Mouse (Mus musculus): ENCODE data around the gene Hipk2.

Hipk2 gene

DNA sequence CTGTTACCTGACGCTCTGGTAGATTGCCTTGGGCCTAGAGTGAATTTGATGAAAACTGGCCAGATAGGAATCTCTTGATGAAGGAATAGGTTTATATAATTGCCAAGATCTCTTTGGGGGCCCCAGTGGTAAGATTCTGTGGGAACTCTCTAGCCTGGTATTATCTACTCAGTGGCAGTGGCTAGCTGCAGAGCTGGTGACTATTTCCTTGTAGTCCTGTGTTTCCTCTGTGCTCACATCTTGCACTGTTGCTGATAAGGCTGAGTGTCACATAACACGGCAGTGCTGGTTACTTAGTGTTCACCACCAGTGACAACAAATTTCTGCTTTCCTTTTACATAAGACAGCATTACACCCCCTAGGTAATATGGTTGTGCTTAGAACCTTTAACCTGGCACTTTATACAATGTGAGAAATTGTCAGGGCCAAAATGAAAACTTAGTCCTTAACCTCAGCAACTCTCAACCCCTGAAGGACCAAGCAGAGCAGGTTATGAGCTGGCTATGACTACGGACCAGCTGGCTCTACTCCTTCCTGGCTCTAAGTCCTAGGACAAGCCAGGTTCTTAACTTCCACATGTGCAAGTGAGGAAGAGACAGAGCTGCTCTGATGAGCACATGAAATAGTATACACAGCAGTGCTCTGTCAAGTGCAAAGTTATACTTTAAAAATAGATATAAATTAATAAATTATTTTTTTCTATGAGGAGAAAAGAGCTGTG, 80.7 kb downstream of the Hipk2 start:
- DNase-seq (ENCODE audit: low spot score in 2 of 2) = no peak

DNA sequence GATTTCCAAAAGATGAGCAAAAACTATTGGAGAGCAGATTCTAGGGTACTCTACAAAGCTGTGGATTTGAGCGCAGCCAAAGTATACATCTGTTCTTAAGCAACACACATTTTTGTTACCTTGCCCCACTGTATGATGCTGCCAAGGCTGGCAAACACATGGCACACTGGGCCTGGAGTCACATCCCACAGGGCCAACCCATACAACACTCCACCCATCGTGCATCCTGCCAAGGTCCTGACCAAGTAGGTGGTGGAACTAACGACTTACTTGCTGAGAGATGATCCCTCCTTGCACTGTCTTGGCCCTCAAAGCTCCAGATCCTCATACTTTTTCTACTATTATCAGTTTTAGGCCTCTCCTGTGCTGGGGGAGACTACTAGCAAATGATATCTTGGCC, 83.0 kb downstream of the Hipk2 start:
- no peak for DNase-seq (ENCODE audit: low spot score in 2 of 2)

GRCm38 (mm10) chr6:38789221-38789810, 86.6 kb downstream of the Hipk2 start:
- no peak for DNase-seq (ENCODE audit: low spot score in 2 of 2)

GRCm38 (mm10) chr6:38787811-38788509, 88.0 kb downstream of the Hipk2 start:
- peak; percentile 31 to 58 for DNase-seq (ENCODE audit: low spot score in 2 of 2)

- no peak for DNase-seq (ENCODE audit: low spot score in 2 of 2)
Measured at GRCm38 (mm10) chr6:38787134-38787533, 88.8 kb downstream of the Hipk2 start.

GRCm38 (mm10) chr6:38785747-38786146, 90.2 kb downstream of the Hipk2 start:
- peak in 1 of 2 experiments; percentile 38 for DNase-seq (ENCODE audit: low spot score in 2 of 2)

DNA sequence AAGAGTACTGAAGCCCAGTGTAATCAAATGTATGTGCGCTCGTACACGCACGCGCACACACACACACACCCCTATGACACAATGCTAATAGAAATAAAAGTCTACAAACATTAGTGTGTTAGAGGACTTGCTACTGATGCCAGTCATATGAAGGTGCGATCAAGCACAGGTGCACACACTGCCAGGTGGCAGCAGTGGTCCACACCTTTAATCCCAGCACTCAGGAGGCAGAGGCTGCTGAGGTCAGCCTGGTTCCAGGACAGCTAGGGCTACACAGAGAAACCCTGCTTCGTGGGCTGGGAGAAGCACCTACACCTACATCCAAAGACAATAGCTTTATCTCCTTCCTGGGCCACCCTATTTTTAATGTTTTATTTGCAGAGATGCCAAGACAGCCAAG, 96.6 kb downstream of the Hipk2 start:
- DNase-seq (ENCODE audit: low spot score in 2 of 2) = no peak

DNA sequence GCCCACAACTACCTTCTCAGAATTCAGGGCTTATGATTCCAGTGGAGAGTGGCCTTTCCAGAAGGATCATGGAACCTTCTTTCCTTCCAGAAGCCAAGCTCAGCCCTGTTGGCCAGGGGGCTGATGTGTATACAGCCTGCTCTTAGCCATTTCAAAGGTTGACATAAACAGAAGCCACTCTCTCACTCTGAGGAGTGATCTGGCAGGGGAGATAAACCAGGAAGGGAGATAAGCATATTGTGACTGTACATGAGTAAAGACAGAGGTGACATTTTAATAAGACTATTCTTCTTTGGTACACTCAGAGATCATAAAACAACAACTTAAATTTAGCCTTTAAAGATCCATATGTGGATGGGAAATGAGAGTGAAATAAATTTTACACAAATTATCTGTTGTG, 97.1 kb downstream of the Hipk2 start:
- no peak for DNase-seq (ENCODE audit: low spot score in 2 of 2)

DNA sequence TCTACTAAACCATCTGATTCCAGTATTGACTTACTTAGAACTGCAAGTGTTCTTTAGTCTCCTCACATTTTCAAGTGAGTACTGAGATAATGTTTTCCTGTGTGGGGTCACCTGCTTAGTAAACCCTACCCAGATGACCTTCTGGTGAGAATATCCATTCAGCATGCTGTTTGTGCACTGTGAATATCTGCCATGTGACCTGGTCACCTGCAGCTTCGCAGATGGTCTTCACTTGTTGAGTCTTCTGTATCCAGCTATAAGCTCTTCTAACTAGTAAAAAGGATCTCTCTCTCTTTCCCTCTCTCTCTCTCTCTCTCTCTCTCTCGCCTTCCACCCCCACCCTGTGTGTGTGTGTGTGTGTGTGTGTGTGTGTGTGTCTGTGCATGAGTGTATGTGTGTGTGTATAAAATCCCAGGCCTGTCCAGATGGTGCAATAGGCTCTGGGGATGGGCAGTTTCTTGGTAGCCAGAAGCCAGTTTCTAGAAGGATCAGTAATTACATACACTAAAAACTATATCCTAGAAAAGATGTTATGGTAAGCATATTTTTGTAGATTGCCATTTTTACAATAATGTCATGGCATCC, 99.9 kb downstream of the Hipk2 start:
- DNase-seq (ENCODE audit: low spot score in 2 of 2) = no peak

DNA sequence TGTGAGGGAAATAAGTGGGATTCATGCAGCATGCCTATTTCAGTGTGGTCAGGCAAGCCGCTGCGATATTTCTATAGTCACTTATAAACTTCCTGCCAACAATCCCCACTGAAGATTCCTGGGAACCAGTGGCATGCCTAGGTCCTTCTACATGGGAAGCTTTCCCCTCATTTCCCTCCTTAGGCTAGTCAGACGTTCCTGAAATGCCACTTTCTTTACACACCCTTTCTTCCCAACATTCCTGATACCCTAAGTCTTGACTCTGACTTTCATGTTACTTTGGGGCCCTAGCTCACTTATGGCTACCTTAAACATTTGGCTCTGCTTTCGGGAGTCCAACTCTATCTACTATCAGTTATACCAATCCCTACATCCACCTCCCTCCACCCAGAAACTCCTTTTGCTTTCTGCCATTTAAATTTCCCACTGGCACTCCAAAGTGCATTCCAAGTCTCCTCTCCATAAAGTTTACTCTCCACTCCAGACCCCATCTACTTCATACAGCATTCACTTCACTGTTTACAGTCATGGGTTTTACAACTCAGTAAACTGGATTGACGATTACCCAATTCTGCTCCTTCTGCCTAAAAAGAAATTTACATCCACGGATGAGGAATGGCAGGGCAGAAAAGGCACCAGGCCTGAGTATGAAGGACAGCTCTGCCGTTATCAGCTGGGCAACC, 103.0 kb downstream of the Hipk2 start:
- no peak for DNase-seq (ENCODE audit: low spot score in 2 of 2)

DNA sequence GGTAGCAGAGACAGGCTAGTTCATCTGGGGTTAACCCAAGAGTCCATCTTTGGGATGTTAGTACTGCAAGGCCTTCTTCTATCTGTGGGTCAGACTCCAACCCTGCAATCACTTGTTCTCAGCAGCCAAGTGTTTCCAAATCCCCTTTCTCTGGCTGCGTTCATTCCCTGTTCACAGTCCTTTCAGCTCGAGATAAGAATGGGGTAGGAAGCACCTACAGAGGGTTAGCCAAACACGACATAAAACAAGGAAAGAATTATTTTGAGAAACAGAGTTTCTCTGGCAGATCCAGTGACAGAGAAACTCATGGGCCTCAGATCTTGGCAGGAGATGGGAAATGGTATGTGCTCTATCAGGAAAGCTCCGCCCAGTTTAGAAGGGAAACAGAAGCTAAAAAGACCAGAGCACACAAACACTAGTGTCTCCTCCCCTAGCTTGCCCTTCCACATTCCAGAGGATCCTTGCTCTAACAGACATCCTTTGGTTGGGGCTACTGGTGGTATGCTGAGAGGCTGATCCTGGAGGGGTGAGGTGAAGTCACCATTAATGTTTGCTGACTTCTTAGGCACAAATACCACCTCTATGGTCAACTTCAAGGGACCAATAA, 104.8 kb downstream of the Hipk2 start:
- no peak for DNase-seq (ENCODE audit: low spot score in 2 of 2)

DNA sequence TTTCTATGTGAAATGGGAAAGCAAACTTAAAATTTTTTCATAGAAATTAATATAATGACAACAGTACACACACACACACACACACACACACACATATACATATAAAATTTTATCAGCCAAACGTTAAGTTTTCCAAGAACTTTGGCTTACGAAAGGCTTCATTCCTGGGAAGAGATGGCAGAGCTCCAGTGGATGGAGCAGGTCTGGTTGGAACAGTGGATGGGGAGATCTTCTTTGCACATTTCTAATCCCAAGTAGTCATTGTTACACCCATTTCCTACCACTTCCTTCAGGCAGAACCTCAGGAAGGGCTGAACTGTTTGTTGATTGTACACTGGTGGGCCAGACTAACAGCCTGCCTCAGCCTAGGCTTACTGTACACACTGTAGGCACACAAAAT, 106.3 kb downstream of the Hipk2 start:
- DNase-seq (ENCODE audit: low spot score in 2 of 2) = no peak

DNA sequence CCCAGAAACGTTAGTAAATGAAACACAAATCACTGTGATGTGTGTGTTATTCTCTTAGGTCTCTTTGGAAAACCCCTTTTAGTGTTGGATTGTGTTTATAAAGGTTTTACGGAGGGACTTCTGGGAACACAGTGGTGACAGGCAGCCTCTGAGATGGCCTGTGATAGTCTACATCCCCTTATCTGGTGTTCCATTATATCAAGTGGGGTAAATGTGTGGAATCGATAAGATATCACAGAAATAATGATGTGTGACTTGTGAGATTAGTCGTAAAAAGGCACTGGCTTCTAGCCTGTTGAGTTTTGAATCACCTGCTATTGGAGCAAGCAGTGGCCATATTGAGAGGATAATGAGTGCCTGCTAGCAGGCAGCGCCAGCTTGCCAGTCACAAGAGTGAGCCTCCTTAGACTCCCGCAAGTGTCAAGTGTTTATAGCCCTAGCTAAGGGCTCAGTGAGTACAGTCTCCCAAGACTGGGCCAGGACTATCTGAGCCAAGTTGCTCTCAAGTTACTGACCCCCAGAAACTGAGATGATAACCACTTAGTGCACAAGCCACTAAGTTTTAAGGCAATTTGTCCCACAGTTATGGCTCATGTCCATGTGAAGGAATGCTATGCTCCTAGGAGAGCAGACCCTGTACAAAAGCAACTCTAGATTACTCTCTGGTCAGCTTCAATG, 113.2 kb downstream of the Hipk2 start:
- DNase-seq (ENCODE audit: low spot score in 2 of 2) = no peak

GRCm38 (mm10) chr6:38762006-38762405, 114.0 kb downstream of the Hipk2 start:
- no peak for DNase-seq (ENCODE audit: low spot score in 2 of 2)

DNA sequence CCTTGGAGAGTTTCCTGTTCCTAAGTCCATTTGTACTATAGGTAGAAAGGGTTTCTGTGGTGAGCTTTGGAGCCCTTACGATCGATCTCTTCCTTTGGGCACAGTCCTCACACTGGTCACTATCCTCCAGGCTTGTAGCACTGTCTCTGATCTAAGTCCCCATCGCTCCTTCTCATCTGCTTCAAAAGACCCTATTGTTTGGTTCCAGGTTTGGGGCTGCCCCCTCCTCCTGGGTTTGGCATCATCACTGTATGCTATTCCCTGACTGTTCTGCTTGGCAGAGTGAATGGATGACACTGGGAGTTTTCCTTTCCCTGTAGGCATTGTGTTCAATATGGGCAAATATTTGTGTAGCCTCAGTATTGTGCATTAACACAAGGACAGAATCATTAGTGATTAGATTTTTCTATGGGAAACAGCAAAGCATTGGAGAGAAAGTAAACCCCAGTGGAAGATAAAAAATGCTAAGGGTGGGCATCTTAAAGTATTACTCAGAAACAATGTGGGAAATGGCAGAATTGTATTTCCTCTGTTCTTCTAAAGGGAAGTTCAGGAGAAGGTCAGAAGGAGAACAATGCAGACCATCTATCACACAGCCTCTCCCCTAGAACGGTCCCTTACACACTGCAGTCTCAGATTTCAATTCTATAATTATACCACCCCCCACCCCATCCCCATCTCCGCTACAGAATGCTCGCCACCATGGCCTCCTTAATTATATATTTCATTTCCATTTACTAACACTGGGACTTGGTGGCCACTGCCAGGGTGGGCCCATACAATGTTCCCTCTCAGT, 114.9 kb downstream of the Hipk2 start:
- DNase-seq (ENCODE audit: low spot score in 2 of 2) = no peak

DNA sequence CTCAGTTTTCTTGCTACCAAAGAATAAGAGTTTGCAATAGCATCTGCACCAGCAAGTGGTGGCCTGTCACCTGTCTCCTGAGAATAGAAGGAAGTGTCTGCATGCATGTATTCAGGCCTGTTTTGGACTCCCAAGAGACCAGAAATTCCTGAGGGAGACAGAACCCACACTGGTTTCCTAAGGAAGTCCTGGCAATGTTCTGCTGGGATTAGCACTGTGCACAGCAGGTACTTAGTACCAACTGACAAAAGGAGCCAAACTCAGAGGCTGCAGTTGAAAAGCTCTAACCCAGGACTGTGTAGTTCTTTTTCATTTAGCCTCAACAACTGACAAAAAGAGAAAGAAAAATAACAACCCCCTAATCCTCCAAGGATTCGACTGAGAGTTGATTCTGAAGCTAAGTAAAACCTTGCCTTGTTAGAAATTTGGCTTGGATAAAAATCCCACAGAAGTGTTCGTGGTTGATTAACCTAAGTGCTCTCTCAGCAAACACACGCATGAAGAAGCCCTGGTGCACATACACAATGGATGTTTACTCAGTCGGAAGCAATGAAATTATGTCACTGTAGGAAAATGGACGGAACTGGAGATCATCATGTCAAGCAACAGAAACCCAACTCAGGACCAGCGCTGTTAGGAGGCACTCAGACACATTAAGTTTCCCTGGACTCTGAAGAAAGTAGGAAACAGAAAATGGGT, 115.9 kb downstream of the Hipk2 start:
- DNase-seq (ENCODE audit: low spot score in 2 of 2) = no peak

- no peak for DNase-seq (ENCODE audit: low spot score in 2 of 2)
Measured at GRCm38 (mm10) chr6:38759186-38759585, 116.8 kb downstream of the Hipk2 start.

DNA sequence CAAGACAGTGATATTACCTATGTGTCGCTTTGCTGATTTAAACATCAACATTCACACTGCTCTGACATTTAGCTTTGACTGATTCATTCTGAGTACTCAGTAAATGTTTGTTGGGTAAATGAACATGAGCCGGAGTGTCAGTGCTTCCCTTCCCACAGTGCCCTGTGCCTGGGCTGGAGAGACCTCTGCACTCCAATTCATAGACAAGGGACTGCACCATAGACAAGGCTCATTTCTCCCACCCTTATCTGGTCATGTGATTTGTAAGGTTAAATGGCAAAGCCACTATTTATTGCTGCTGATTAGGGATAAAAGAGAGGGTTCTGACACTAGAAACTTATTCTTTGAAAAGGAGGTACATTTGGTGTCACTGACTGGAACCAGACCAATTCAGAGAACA, 118.4 kb downstream of the Hipk2 start:
- DNase-seq (ENCODE audit: low spot score in 2 of 2) = no peak

GRCm38 (mm10) chr6:38756968-38757367, 119.0 kb downstream of the Hipk2 start:
- DNase-seq (ENCODE audit: low spot score in 2 of 2) = no peak

DNA sequence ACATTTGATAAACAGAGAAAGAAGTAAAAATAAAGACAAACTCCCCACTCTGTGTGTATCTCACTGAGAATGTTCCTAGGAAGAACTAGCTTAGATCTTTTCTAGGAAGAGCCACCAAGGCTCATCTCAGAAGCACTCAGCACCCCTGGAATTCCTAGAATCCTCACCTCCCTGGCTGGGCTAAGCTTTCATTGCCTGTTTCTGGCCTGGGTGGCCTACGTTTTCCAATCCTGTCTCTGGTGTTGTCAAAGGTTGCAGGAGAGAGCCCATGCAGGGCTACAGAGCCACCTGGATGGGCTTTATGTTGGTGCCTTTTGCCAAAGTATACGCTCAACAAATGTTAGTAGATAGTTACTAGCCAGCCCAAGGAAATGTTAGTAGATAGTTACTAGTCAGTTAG, 120.0 kb downstream of the Hipk2 start:
- DNase-seq (ENCODE audit: low spot score in 2 of 2) = no peak

Data from frontal cortex, postnatal 36 days (tissue).